Mouse (Mus musculus) Patski (cell line): ENCODE measurements around the gene Fbxw2. TPM values are rescaled to one million over a fixed set of nuclear protein-coding genes. Genes with fewer than 3 reads are reported as not detected.
A peak's percentile ranks its signal among the peaks of the same experiment; 100 is the strongest.
"Not testable (repeated sequence)": the region's sequence is repeated elsewhere in the genome, so short reads cannot be mapped to it uniquely, and the experiment has no call there.

Experiments used
- ATAC-seq: fragments of 100-300 bp; one replicate; pipeline ENCODE4 v1.8.0; 2021
- CTCF ChIA-PET: fragments of 350-600 bp; sonication (Branson Sonifier 250); formaldehyde crosslinking; loops from one replicate; lab custom pipeline; 2022; ENCODE audit warnings: inconsistent platforms; lab: Charles Lee
- POLR2A ChIA-PET: fragments of 350-600 bp; sonication (Branson Sonifier 250); formaldehyde crosslinking; loops from one replicate; lab custom pipeline; 2022; ENCODE audit warnings: antibody characterized with exemption, inconsistent platforms; lab: Charles Lee
- DNase-seq: peaks from one replicate; pipeline ENCODE4 v3.0.0-alpha.2; 2011; ENCODE audit warnings: low read depth, low spot score
- H3K27me3 ChIP-seq: fragments of 371-371 bp; one replicate; pipeline ENCODE4 v1.5.1; 2021
- CTCF ChIP-seq: fragments of 100-300 bp; IDR thresholded peaks from one replicate; pipeline ENCODE4 v1.5.1; 2021
- in situ Hi-C: fragments of 300-500 bp; cut with MboI; formaldehyde crosslinking; loops from 3 replicates; pipeline ENCODE4 v1.11.1; 2018; ENCODE audit warnings: low pct_unique_long_range_greater_than_20kb, mixed read lengths
- polyA plus RNA-seq: library from polyadenylated mRNA; unstranded; gene quantifications from one replicate; pipeline ENCODE4 v1.2.3, GENCODE M21; 2021

Fbxw2 gene
- polyA plus RNA-seq, 1 experiment from 2014 or later = 62.6 TPM

DNA sequence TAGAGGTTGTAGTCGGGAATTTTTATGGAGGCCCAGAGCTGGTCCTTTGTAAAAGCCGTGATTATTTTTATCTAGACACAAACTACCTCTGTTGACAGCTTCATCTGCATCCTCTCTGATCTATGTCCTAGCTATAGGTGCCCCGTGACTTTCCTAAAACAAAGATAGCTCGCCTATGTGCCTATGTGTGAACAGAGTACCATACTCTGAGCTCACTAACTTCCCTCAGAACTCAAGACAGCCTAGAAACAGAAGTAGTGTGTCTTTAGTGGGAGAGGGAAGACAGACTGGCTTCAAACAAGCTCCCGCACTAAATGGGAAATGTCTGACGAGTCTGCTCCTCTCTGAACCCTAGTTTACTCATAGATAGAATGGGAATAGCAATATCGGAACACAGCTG is 25.7 kb downstream of the Fbxw2 start:
- POLR2A ChIA-PET = interaction anchor here (0.7 to 2.3 kb wide), 2 partner anchors 29 kb away, joined by 4 to 12 read pairs; partner anchors contain the start of gene Hspa5

DNA sequence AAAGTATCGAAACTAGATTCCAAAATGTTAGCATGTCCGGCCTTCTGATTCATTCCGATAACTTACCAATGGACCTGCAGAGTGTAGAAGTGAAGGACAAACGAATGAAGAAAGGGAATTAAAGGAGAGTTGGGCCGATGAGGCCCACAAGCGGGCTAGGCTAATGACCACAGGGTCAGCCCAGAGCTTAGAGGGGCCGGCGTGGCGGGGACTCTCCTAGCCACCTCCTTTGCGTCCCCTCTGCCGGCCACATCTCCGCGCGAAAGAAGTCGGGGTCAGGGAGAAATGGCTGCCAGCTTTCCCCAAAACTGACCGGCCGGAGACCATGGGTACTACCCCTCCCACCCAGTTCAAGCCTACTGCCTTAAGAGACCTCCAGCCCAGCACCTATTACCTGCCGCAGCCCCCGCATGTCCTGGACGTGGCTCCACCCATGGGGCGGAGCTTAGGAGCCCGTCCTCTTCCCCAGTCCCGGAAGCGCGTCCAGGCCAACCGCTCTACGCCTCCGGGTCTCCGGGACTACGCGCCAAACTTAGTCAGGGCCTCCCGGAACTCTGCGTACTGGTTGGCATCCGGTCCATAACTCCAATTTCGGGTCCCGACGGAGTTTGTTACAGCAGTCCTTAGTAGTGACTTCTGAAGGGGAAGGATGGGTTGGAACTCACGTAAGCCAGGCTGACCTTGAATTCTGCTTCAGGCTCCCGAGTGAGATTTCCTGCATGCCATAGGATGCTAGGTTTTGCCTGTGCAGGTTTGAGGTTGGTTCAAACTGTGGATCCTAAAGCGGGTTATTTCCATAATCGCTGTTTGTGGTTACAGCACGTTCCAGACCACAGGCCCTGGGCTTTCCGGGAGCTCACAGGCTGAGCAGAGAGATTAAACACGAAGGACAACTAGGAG is 26.5 kb downstream of the Fbxw2 start, which contains the start of gene Rabepk:
TSS of gene Rabepk (minus strand) at position 556 of the 900 bp plus-strand sequence.
- in situ Hi-C loops = no loop called here
- POLR2A ChIA-PET = interaction anchor here (1.0 to 2.3 kb wide), 2 partner anchors 29 to 1043 kb away, joined by 3 to 12 read pairs; partner anchors contain the start of gene Hspa5

More for the DNA sequence above, 25.7 kb downstream of the Fbxw2 start:
- ATAC-seq (no peak), DNase-seq (no peak)
- in situ Hi-C loops = no loop called here
- no peaks in the 10 kb centered on the region for H3K27me3 ChIP-seq
- CTCF ChIA-PET = interaction anchor here (1.2 to 2.0 kb wide), 3 partner anchors 16 to 172 kb away, joined by 3 to 12 read pairs (median 3); no protein-coding TSS in a partner anchor
- no peak for TF ChIP-seq CTCF

DNA sequence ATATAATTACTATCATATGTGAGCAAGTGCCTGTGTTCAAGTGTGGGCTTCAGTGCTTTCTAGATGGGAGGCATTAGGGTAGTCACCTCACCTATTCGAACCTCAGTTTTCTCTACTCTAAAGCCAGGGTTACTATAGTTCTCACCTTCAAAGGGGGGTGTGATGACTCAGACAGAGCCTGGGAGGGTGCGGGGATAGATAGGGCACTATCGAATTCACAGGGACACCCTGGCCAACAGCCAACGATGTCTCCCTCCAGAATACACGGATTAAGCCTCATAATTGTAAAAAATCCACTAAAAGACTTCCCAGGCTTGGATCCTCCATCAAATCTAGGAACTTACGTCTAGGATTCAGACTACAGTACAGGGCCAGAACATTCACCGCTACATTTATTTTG is 30.7 kb downstream of the Fbxw2 start:
- no peak for TF ChIP-seq CTCF
- no peak for ATAC-seq
- no peak for DNase-seq
- ChIA-PET POLR2A (no interaction called here), CTCF (interaction anchor here (3.0 kb wide), 1 partner anchor 11 kb away, joined by 18 read pairs; no protein-coding TSS in a partner anchor)
- in situ Hi-C loops = no loop called here
- no peaks in the 10 kb centered on the region for H3K27me3 ChIP-seq

More for the DNA sequence above, 26.5 kb downstream of the Fbxw2 start, which contains the start of gene Rabepk:
- TF ChIP-seq CTCF = no peak
- DNase-seq (no peak), ATAC-seq (peak; percentile 77)
- H3K27me3 ChIP-seq = no peaks in the 10 kb centered on the region
- CTCF ChIA-PET = interaction anchor here (1.2 to 2.0 kb wide), 3 partner anchors 15 to 172 kb away, joined by 3 to 12 read pairs (median 3); no protein-coding TSS in a partner anchor

DNA sequence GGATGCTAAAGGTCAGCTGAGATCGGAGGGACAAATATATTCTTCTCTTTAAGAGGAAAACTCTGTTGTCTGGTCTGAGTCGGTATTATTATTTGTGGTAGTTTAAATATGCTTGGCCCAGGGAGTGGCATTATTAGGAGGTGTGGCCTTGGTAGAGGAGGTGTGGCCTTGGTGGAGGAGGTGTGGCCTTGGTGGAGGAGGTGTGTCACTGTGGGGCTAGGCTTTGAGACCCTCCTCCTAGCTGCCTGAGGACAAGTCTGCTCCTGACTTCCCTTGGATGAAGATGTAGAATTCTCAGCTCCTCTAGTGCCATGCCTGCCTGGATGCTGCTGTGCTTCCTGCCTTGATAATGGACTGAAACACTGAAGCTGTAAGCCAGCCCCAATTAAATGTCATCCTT is 31.6 kb downstream of the Fbxw2 start:
- CTCF ChIA-PET = interaction anchor here (3.0 kb wide), 1 partner anchor 10 kb away, joined by 18 read pairs; no protein-coding TSS in a partner anchor
- POLR2A ChIA-PET = no interaction called here
- no peak for ATAC-seq
- in situ Hi-C loops = no loop called here
- H3K27me3 ChIP-seq = no peaks in the 10 kb centered on the region
- DNase-seq = no peak
- TF ChIP-seq CTCF = no peak

DNA sequence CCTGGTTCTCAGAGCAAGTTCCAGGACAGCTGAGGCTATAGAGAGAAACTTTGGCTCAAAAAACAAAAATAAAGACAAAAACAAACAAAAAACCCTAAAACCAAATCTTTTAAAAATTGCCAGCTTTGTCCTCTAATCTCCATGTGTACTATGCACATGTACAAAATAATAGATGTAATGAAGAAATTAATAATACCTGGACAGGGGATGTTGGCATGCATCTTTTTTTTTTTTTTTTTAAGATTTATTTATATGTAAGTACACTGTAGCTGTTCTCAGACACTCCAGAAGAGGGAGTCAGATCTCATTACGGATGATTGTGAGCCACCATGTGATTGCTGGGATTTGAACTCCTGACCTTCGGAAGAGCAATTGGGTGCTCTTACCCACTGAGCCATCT is 33.6 kb downstream of the Fbxw2 start:
- POLR2A ChIA-PET, H3K27me3 ChIP-seq, in situ Hi-C loops, ATAC-seq, DNase-seq: not testable (repeated sequence)
- CTCF ChIA-PET = interaction anchor here (0.6 kb wide), 1 partner anchor 136 kb away, joined by 3 read pairs; no protein-coding TSS in a partner anchor

DNA sequence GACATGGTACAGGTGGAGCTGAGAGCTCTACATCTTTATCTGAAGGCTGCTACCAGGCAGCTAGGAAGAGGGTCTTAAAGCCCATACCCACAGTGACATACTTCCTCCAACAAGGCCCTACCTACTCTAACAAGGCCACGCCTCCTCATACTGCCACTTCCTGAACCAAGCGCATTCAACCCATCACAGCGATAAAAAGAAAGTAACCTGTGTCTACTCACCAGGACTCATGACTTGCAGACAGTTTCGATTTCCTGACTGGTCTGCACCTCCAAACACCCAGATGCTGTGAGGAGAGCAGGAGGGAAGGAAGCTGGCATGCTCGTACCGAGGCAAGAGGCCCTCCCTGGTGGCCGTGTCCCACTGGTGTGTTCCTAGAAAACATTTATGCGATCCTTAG is 35.8 kb downstream of the Fbxw2 start:
- in situ Hi-C loops = no loop called here

DNA sequence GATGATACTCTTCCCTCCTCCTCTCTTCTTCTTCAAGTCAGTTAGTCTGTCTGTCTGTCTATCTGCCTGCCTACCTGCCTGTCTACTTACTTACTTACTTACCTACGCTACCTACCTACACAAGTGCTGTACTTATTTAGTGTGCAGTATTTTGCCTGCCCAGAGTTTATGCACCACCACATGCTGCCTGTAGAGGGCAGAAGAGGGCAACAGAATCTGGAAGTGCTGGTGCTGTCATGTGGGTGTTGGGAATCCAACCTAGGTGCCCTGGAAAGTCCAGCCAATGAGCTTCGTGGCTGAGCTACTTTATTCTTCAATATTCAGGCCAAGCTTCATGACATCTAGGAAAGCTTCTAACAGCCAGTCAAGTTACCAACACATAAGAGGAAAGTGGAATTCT is 42.0 kb downstream of the Fbxw2 start:
- CTCF ChIA-PET = interaction anchor here (0.6 to 2.7 kb wide), 11 partner anchors 10 to 189 kb away, joined by 3 to 18 read pairs (median 5); partner anchors contain the start of genes Hspa5 and Rabepk

More for the DNA sequence above, 35.8 kb downstream of the Fbxw2 start:
- DNase-seq = no peak
- no peak for TF ChIP-seq CTCF
- no peaks in the 10 kb centered on the region for H3K27me3 ChIP-seq
- ChIA-PET POLR2A (no interaction called here), CTCF (interaction anchor here (1.0 kb wide), 1 partner anchor 9 kb away, joined by 5 read pairs; no protein-coding TSS in a partner anchor)
- ATAC-seq = no peak

DNA sequence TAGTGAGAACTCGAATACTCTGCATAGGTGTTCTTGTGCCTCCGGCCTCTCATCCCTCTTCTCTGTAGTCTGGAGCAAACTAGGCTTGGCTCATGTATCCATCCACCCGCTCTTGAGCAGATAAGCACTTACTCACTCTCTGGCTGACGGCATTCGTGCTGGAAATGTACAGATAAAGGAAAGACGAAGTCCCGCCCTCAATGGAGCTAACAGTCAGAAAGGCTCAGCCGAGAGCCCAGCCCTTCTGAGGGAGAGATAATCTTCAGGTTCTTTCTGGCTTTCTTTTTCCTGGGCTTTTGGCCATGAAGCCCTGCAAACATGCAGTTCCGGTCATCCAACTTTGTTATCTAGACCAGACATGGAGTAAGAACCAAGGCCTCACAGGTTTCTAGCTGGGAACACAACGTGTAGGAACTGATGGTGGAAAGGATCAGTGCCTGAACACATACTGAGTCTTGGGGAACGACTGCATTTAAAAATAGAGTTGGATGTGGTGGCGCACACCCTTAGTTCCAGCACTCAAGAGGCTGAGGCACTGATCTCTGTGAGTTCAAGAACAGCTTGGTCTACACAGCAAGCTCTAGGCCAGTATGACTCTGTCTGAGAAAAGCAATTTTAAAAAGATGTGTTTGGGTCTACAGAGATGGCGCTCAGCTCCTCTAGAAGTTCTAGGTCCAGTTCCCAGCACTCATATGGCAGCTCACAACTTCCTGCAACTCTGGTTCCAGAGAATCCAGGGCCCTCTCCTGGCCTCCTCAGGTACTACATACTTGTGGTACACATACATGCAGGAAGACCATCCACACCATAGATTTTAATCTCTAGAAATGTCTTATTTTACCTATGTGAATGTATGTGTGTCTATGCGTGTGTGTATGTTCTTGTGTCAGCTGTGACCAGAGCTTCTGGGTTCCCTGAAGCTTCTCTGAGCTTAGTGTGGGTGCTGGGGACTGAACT is 42.8 kb downstream of the Fbxw2 start:
- in situ Hi-C loops = no loop called here
- POLR2A ChIA-PET = interaction anchor here (1.5 kb wide), 1 partner anchor 12 kb away, joined by 4 read pairs; the partner anchor contains the start of gene Hspa5
- DNase-seq (no peak), ATAC-seq (no peak)
- TF ChIP-seq CTCF = no peak
- CTCF ChIA-PET = interaction anchor here (0.9 to 2.7 kb wide), 8 partner anchors 9 to 189 kb away, joined by 3 to 18 read pairs (median 6); partner anchors contain the start of gene Rabepk
- no peaks in the 10 kb centered on the region for H3K27me3 ChIP-seq

More for the DNA sequence above, 42.0 kb downstream of the Fbxw2 start:
- no peaks in the 10 kb centered on the region for H3K27me3 ChIP-seq
- TF ChIP-seq CTCF = peak; percentile 84
- in situ Hi-C loops = no loop called here
- ATAC-seq = no peak
- DNase-seq = no peak
- POLR2A ChIA-PET = interaction anchor here (1.5 kb wide), 1 partner anchor 13 kb away, joined by 4 read pairs; the partner anchor contains the start of gene Hspa5

DNA sequence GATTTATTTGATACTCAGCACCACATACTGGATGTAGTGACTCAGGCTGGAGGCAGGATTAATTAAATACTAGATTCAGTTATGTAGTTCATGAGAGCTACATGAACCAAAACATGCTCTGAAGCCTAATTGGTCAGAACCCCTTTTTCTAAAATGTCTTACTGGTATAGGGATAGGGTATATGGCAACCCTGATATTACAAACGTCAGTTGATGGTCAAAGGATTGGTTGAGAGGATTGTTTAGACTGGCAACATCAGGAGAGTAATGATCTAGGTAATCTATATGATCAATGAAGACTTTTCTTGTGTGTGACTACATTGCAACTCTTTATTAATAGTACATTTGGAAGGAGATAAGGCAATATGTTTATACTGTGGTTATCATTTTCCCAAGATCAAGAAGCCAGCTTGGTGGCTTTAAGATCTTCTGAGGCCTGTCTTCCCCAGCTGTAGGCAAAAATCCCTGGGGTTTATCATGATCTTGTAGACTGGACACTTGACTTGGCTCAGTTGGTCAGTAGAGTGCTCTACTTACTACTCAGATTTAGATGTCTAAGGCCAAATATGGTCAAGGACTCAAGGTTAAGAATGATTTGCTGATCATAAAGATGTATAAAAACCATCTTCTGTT is 48.8 kb downstream of the Fbxw2 start:
- H3K27me3 ChIP-seq = no peaks in the 10 kb centered on the region
- ChIA-PET CTCF (no interaction called here), POLR2A (no interaction called here)
- no peak for TF ChIP-seq CTCF
- in situ Hi-C loops = no loop called here
- DNase-seq (no peak), ATAC-seq (no peak)
